Mouse (Mus musculus): ENCODE data around the gene Agr2.

Gene Agr2

DNA sequence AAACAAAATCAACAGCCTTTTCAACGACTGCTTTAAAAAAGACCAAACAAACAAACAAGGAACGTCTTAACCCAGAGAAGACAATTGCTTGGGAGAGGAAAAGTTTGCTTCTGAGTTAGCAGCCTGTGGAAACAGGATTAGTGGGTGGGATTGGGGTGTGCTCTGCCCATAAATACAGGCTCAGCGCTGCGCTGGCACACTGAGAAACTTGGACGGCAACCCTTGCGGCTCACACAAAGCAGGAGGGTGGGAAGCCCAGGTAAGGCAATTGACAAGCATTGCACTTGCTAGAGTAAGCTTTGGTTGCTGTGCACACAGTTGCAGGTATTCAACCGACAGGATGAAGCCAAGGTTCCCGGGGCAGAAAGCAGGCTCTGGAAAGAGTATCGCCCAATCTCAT, at the start of gene Agr2:
Agr2 (plus strand) TSS at position 197 of the 400 bp plus-strand sequence.
- no peak for DNase-seq (ENCODE audit: low spot score in 2 of 2)

DNA sequence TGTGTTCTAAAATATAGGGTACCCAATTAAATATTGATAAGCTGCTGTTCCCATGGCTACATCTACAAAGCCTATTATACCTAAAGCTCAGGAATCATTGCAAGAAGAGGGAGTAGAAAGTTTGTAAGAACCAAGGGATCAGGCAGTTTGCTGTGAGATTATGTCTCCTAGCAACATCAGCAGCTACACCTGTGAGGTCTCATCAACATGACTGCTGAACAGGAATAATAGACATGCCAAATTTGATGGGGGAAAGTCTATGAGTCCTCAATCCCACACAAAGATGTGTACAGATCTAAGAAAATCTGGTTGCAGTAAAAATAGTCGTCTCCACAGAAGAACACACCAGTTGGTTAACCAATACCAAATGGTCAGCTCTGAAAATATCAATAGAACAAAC, 41.0 kb upstream of the Agr2 start:
- no peak for DNase-seq (ENCODE audit: low spot score in 2 of 2)

DNA sequence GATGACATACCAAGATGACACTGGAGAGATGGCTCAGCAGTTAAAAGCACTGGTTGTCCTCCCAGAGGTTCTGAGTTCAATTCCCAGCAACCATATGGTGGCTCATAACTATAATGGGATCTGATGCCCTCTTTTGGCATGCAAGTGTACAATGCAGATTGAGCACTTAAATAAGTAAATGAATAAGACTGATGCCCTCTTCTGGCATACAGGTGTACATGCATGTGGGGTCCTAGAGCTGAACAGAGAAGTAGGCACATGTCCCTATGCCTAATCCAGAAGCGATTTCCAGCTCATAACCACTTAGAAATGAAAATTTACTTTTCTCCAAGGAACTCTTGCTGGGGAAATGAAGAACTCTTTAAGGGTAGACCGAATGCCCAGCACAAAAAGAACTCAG, 35.5 kb upstream of the Agr2 start:
- DNase-seq (ENCODE audit: low spot score in 2 of 2), result no peak

DNA sequence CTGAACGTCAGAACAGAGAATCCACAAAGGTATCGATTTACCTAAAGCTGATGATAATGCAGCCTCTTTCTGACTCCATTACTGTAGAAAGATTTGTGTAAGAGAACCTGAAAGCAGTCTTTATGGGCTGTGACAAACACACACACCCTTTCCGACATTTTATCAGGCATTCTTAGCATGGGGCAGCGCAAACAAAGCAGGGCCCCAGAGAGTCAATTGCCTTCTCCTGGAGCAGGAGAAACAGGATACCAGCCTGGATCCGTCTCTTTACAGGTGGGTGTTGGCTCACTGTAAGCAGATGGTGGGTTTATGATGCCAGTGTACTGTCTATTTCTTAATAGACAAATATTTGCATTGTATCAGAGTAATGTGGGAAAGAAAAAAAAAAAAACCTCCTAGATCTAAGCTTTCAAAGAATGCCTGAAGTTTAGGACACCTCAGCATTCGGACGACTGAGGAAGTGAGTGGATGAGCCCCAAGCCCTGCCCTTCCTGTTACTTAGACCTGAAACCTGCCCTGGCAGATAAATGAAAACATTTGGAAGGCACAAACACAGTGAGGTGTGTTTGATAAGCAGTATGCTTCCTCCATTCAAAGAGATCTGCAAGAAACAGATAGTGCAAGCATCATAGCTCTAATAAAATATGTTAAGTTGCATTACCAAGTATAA, 26.5 kb upstream of the Agr2 start:
- DNase-seq (ENCODE audit: low spot score in 2 of 2), result no peak

DNA sequence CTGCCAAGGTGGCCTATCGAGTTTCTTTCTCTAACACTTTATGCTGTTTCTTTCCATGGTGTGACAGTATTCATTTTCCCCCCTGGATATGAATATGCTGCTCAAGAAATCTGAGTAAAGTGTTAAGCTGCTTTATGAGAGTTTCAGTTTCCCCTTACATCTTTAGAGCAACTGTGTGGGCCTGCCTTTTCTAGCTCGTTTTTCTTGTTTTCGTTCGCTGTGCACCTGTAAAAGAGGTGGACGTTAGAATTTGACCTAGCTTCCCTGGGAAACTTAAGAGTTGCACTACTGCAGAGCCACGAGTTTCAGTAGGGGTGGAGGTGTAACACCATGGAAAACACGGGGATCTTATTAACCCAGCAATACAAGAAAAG, 26.0 kb upstream of the Agr2 start:
- no peak for DNase-seq (ENCODE audit: low spot score in 2 of 2)

GRCm38 (mm10) chr12:35975898-35976297, 16.8 kb upstream of the Agr2 start:
- DNase-seq (ENCODE audit: low spot score in 2 of 2), result no peak

DNA sequence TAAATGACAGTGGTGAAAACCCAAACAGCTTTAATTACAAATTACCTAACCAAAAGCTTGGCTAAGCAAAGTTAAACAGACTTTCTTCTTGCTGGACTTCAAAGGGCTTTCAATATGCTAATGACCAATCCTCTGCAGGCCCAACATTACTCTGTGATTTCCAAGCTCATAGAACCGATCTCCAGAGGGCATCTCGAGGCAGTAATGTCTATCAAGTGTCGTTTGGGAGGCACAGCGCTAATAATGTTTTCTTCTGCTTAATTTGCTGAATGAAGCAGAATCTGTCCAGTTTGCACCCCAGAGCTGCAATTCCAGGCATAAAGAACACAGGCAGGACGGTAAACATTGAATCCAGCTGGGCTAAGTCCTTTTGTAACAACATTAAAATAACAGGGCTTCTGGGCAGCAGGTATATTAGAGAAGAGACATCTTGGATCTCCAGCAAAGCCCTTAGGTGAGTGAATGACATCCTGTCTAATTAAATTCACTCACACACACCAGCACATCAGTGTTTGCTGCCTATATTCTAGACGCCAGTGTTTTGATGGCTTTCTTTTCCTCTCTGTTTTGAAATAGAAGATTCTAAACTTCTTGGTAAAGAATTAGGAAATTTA, 15.0 kb upstream of the Agr2 start:
- DNase-seq (ENCODE audit: low spot score in 2 of 2), result no peak

- DNase-seq (ENCODE audit: low spot score in 2 of 2), result no peak
Measured at GRCm38 (mm10) chr12:35979625-35980024, 13.1 kb upstream of the Agr2 start.

DNA sequence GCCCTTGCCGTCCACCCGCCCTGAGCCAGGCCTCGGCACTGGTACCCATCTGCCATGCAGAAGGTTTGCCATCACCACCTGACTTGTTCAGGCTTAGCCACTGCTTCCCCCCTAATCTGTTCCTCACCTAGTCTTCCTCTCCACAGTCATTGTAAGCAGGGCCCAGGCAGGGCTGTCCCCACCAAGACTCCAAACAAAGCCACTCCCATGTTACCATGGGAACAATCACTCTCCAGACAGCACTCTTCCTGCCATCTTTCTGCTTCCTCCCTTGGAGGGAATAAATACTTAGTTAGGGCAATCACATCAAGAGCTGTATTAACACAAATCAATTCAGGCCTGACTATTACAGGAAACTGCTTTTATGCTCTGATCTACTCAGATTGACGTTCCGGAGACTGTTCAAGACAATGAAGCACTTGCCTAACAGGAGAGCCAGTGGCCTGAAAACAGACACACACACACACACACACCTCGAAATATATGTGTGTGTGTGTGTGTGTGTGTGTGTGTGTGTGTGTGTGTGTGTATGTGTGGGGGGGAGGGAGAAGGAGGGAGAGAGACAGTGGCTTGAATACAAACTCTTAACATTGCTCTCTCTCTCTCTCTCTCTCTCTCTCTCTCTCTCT, 10.9 kb upstream of the Agr2 start:
- no peak for DNase-seq (ENCODE audit: low spot score in 2 of 2)

DNA sequence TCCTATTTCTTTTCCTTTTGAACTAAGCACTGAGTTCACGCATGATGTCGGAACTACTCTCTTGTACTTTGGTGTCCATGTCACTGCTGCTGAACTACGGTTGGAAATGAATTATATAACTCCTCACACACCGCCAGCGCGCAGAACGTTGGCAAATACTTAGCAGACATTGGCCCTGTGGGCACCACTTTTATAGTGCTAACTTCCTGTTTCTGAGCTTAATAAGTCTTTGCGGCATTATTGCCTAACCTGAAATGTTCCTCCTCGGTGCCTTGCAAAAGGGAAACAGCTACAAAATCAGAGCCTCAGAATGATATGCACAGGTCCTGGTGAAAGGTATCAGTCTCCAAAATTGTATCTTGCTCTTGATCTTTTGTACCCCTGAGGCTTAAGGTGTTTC, 9.2 kb upstream of the Agr2 start:
- DNase-seq (ENCODE audit: low spot score in 2 of 2), result no peak

DNA sequence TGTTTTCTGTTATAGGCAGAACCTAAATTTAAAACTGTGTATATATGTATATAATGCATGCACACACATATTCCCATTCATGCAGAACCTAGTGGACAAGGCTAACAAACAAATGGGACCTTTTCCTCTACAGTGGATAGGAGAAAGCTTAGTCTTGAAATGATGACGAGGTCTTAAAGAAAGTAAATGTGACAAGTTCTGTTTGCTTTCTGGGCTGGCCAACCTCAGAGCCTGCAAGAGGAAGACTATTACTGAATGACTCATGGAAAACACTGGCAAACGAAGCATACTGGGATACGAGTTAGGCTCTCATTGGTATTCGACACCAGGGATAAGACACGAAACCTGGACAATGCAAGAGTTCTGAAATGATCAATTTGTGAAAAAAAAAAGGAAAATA, 8.0 kb upstream of the Agr2 start:
- no peak for DNase-seq (ENCODE audit: low spot score in 2 of 2)

DNA sequence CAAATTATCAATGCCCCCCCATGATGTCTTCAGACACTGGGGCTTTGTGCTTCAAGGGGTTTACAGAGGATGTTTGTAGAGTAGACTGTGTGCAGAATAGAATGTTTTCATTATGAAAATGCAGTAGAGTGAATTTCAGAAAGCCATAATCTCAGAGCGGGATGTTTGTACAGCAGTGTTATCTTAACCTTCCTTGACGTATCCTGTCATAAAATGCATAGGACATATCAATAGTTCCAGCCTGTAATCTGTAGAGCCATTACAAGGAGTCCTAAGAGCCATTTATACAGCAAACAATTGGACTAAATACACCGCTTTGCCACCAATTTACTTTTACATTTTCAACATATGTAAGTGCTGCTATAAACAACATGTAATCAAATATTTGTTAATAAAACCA, 876 bp downstream of the Agr2 start:
- DNase-seq (ENCODE audit: low spot score in 2 of 2), result no peak

- no peak for DNase-seq (ENCODE audit: low spot score in 2 of 2)
Measured at GRCm38 (mm10) chr12:35994098-35994497, 1.4 kb downstream of the Agr2 start.

GRCm38 (mm10) chr12:35995799-35996198, 3.1 kb downstream of the Agr2 start:
- no peak for DNase-seq (ENCODE audit: low spot score in 2 of 2)

DNA sequence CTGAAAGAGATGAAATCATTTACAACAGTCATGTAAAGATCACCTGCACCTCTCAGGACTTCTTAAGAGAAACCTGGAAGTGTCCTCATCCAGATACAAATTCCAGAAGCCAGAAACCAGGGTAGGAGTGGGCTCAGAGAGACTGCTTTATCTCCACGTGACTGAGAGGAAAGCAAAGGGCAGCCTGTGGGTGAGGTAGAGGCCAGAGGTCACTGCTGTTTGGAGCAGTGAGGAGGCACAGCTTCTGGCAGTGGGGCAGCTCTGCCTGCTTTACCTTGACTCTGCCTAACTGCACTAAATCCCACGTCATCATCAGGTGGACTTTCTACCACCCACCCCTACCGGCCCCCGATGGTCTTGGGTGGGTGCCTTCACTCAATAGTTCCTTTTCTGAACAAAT, 12.0 kb downstream of the Agr2 start:
- DNase-seq (ENCODE audit: low spot score in 2 of 2), result no peak

DNA sequence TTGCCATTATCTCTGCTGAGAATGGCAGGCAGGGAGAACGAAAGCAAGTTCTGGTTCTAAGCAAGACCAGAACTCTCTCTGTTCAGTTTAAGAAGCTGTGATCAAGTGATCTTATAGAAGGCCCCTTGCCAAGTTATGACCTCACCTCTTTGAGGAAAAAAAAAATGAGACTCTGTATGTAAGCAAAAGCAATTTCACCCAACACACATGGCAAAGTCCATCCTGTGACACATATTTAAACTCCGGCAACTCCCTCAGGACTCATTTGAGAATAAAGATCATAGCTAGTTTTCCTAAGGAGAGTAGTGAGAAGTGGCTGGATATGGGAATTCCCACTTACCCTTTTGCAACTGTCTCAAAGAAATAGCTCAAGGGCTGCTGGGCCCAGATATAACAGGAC, 14.9 kb downstream of the Agr2 start:
- DNase-seq (ENCODE audit: low spot score in 2 of 2), result no peak

GRCm38 (mm10) chr12:36008364-36009047, 15.8 kb downstream of the Agr2 start:
- no peak for DNase-seq (ENCODE audit: low spot score in 2 of 2)

DNA sequence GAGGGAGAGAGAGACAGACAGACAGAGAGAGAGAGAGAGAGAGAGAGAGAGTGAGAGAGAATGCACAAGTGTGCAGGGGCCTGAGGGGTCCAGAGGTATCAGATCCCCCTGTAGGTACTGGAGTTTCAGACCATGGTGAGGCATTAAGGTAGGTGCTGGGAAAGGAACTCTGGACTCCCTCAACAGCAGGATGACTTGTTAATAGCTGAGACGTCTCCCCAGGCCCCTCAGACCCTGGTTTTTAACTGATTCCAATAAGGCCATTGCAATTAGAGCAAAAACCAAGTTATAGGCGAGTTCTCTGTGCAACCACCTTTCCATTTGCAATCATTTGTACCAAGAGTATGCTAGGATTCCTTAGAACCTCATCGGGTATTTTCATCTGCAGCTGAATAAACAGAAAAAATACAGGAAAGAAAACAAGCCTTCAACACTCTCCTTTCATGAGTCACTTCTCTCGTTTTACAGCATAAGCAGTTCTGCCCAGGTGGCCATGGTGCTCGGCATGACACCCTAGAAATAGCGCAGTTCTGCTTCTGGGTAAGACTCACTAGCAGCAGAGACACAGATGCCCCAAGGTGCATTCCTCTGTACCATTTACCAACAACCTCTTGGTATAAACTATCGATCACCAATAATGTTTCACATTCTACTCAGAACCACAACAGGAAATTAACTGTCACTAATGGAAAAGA, 20.7 kb downstream of the Agr2 start:
- no peak for DNase-seq (ENCODE audit: low spot score in 2 of 2)

DNA sequence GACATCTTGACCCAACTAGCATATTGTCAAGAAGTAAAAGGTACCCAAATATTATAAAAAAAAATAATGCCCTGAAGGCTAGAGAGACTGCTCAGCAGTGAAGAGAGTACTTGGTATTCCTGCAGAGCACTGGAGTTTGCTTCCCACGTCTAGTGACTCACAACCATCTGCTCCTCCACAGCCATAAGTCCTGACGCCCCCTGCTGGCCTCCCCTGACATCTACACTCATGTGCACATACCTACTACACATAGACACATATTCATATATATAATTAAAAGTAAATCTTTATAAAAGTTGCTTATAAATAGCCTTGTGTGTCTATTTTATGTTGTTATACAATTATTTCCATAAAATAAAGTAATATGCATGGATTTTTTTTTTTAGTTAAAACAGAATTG, 25.1 kb downstream of the Agr2 start:
- DNase-seq (ENCODE audit: low spot score in 2 of 2), result no peak

DNA sequence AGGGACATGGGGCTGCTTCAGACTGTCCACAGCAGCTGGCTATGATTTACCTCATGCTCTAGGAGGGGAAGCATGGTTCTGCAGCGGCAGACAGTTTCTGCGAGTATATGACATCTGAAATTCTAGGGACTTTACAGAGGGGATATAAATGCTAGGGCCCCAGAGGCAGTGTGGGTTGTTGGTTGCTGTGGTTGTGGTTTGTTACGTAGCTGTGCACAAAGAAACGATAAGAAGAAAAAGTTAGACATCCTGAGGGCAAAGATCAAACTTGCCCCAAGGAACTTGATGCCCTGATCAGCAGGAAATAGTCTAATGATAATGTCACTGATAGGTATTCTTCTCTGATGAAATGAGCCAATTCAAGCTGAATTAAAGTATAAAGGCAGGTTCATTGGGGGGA, 26.9 kb downstream of the Agr2 start:
- no peak for DNase-seq (ENCODE audit: low spot score in 2 of 2)

DNA sequence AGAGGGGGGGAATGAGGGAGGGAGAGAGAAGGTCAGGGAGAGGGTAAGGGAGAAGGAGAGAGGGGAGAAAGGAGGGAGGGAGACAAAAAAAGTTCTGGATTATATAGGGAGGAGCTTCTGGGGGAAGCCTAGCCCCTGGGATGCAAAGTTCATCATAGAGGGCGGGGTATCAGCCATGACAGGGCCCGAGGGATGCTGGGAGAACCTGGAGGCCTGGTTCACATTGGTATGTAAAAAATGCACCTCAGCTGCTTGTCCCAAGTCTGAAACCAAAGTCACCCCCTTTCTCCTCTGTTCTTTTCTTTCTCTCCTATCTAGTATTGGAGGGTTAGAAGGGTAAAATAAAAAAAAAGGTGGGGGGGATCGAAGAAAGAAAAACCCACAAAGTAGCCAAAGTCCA, 27.4 kb downstream of the Agr2 start:
- no peak for DNase-seq (ENCODE audit: low spot score in 2 of 2)

GRCm38 (mm10) chr12:36020710-36021109, 28.0 kb downstream of the Agr2 start:
- DNase-seq (ENCODE audit: low spot score in 2 of 2), result no peak

Data from frontal cortex, postnatal 14 days (tissue).